In genomic region chr3:50121001-50121400, GRCm38 (mm10) we compare ENCODE assay signal across 16 mouse cellular contexts.
DNase-seq lines count a peak whose midpoint lies in the region; ATAC-seq and TF ChIP-seq lines count a peak whose summit lies in the region.
"Had no signal": no experiment of that assay in that cellular context is flagged by ENCODE, and none has a peak within 500 bp of the region (broad histone marks: within the 10 kb centered on the region; RNA-seq: fewer than 3 reads in every experiment).

No protein-coding gene starts in this region.

- H3K9ac ChIP-seq in hindbrain, postnatal 0 days (replicated peaks; ENCODE audit: low read length) = no peak overlapping the region
- H3K9ac ChIP-seq in hindbrain, embryonic 13.5 days = no peak overlapping the region
- no peak overlapping the region for H3K9ac ChIP-seq in midbrain, embryonic 14.5 days (replicated peaks; ENCODE audit: low read length)
- H3K9ac ChIP-seq in midbrain, embryonic 13.5 days (replicated peaks) = no peak overlapping the region
- no peak overlapping the region for H3K9ac ChIP-seq in stomach, postnatal 0 days (ENCODE audit: low read length)
- H3K9ac ChIP-seq: forebrain, postnatal 0 days; limb, embryonic 15.5 days; lung, embryonic 15.5 days; midbrain, embryonic 12.5 days had no signal

- H3K27me3 ChIP-seq in hindbrain, postnatal 0 days (ENCODE audit: insufficient read depth, low read length) = no peaks in the 10 kb centered on the region
- H3K27me3 ChIP-seq in hindbrain, embryonic 13.5 days = no peaks in the 10 kb centered on the region
- no peaks in the 10 kb centered on the region for H3K27me3 ChIP-seq in midbrain, embryonic 14.5 days (ENCODE audit: control insufficient read depth, insufficient read depth, low read length)
- no peaks in the 10 kb centered on the region for H3K27me3 ChIP-seq in midbrain, embryonic 13.5 days
- H3K27me3 ChIP-seq in Patski = no peaks in the 10 kb centered on the region
- no peaks in the 10 kb centered on the region for H3K27me3 ChIP-seq in stomach, postnatal 0 days (ENCODE audit: control insufficient read depth, insufficient read depth, low read length)
- H3K27me3 ChIP-seq: limb, embryonic 15.5 days; lung, embryonic 15.5 days; midbrain, embryonic 12.5 days had no signal

- H3K36me3 ChIP-seq in hindbrain, postnatal 0 days (ENCODE audit: insufficient read depth, low read length) = no peaks in the 10 kb centered on the region
- no peaks in the 10 kb centered on the region for H3K36me3 ChIP-seq in hindbrain, embryonic 13.5 days
- no peaks in the 10 kb centered on the region for H3K36me3 ChIP-seq in midbrain, embryonic 14.5 days (ENCODE audit: control insufficient read depth, insufficient read depth, low read length)
- H3K36me3 ChIP-seq in midbrain, embryonic 13.5 days = no peaks in the 10 kb centered on the region
- H3K36me3 ChIP-seq in stomach, postnatal 0 days (ENCODE audit: control insufficient read depth, insufficient read depth, low read length) = no peaks in the 10 kb centered on the region
- H3K36me3 ChIP-seq: heart, embryonic 10.5 days; limb, embryonic 15.5 days; lung, embryonic 15.5 days; midbrain, embryonic 12.5 days had no signal

- H3K4me2 ChIP-seq in hindbrain, postnatal 0 days (ENCODE audit: low read depth, low read length) = no peak overlapping the region
- H3K4me2 ChIP-seq in hindbrain, embryonic 13.5 days = no peak overlapping the region
- no peak overlapping the region for H3K4me2 ChIP-seq in midbrain, embryonic 14.5 days (ENCODE audit: low read length)
- no peak overlapping the region for H3K4me2 ChIP-seq in midbrain, embryonic 13.5 days (replicated peaks)
- H3K4me2 ChIP-seq in stomach, postnatal 0 days (replicated peaks; ENCODE audit: low read depth) = no peak overlapping the region
- H3K4me2 ChIP-seq: limb, embryonic 15.5 days; lung, embryonic 15.5 days; midbrain, embryonic 12.5 days had no signal

- DNase-seq in hindbrain, postnatal 0 days (ENCODE audit: low spot score) = no peak
- DNase-seq in midbrain, embryonic 14.5 days = peak; percentile 32
- DNase-seq in Patski (ENCODE audit: low read depth, low spot score) = no peak
- DNase-seq in stomach, postnatal 0 days (ENCODE audit: low spot score) = no peak
- DNase-seq in urinary bladder, postnatal 25 days (ENCODE audit: low spot score) = no peak
- DNase-seq: cerebellum, adult 8-10 months; forebrain, postnatal 0 days; gastrocnemius, postnatal 10 days; kidney, adult 11 months; right cerebral cortex, postnatal 4 days had no signal

- H3K4me1 ChIP-seq in hindbrain, postnatal 0 days (ENCODE audit: insufficient read depth, low read length) = no peaks in the 10 kb centered on the region
- no peaks in the 10 kb centered on the region for H3K4me1 ChIP-seq in hindbrain, embryonic 13.5 days (replicated peaks)
- no peaks in the 10 kb centered on the region for H3K4me1 ChIP-seq in midbrain, embryonic 14.5 days (ENCODE audit: control insufficient read depth, insufficient read depth, low read length)
- no peaks in the 10 kb centered on the region for H3K4me1 ChIP-seq in midbrain, embryonic 13.5 days (replicated peaks)
- H3K4me1 ChIP-seq in stomach, postnatal 0 days (replicated peaks; ENCODE audit: control insufficient read depth, insufficient read depth) = no peaks in the 10 kb centered on the region
- H3K4me1 ChIP-seq: heart, embryonic 10.5 days; limb, embryonic 15.5 days; lung, embryonic 15.5 days; midbrain, embryonic 12.5 days had no signal

- no peak for ATAC-seq in hindbrain, postnatal 0 days
- no peak for ATAC-seq in hindbrain, embryonic 13.5 days (ENCODE audit: low FRiP score)
- no peak for ATAC-seq in midbrain, embryonic 14.5 days (ENCODE audit: low FRiP score, low TSS enrichment)
- no peak for ATAC-seq in midbrain, embryonic 13.5 days
- ATAC-seq in Patski = no peak
- ATAC-seq in stomach, postnatal 0 days (ENCODE audit: low FRiP score, low TSS enrichment) = no peak
- ATAC-seq: forebrain, postnatal 0 days had no signal

- CTCF ChIA-PET in Patski (lab: Charles Lee) = interaction anchor here (0.7 to 2.8 kb wide), 9 partner anchors 10 to 1027 kb away, joined by 3 to 10 read pairs (median 4); no protein-coding TSS in a partner anchor

- POLR2A ChIA-PET in Patski (lab: Charles Lee) = no interaction called here

- peak; percentile 29 for TF ChIP-seq CTCF in hindbrain, postnatal 0 days (IDR thresholded peaks at IDR 0.05; ENCODE audit: low read depth)
- TF ChIP-seq CTCF in Patski (IDR thresholded peaks at IDR 0.05) = peak; percentile 55
- peak; percentile 57 for TF ChIP-seq CTCF in stomach, postnatal 0 days (IDR thresholded peaks at IDR 0.05; ENCODE audit: low read depth)

- in situ Hi-C loops in Patski (cut with MboI; ENCODE audit: low pct_unique_long_range_greater_than_20kb) = loop anchor here (5.0 kb wide), 1 partner anchor 1024 kb away; no protein-coding TSS in a partner anchor

- 63% methylated on average over 1 of the region's 1 CpGs for WGBS in hindbrain, postnatal 0 days
- WGBS in hindbrain, embryonic 13.5 days = 69% methylated on average over 1 of the region's 1 CpGs
- 58% methylated on average over 1 of the region's 1 CpGs for WGBS in midbrain, embryonic 14.5 days
- 74% methylated on average over 1 of the region's 1 CpGs for WGBS in midbrain, embryonic 13.5 days
- 74% methylated on average over 1 of the region's 1 CpGs for WGBS in stomach, postnatal 0 days

- no peak overlapping the region for H3K4me3 ChIP-seq in hindbrain, postnatal 0 days (ENCODE audit: low read length)
- no peak overlapping the region for H3K4me3 ChIP-seq in hindbrain, embryonic 13.5 days
- no peak overlapping the region for H3K4me3 ChIP-seq in midbrain, embryonic 14.5 days (replicated peaks; ENCODE audit: low read depth, low read length)
- H3K4me3 ChIP-seq in midbrain, embryonic 13.5 days (replicated peaks) = no peak overlapping the region
- no peak overlapping the region for H3K4me3 ChIP-seq in stomach, postnatal 0 days (ENCODE audit: low read depth, low read length)
- H3K4me3 ChIP-seq: heart, embryonic 10.5 days; limb, embryonic 15.5 days; lung, embryonic 15.5 days; midbrain, embryonic 12.5 days had no signal

- no peaks in the 10 kb centered on the region for H3K9me3 ChIP-seq in hindbrain, postnatal 0 days (ENCODE audit: low read length)
- H3K9me3 ChIP-seq in hindbrain, embryonic 13.5 days = no peaks in the 10 kb centered on the region
- no peaks in the 10 kb centered on the region for H3K9me3 ChIP-seq in midbrain, embryonic 14.5 days (ENCODE audit: control insufficient read depth, low read length)
- no peaks in the 10 kb centered on the region for H3K9me3 ChIP-seq in midbrain, embryonic 13.5 days
- no peaks in the 10 kb centered on the region for H3K9me3 ChIP-seq in stomach, postnatal 0 days (ENCODE audit: control insufficient read depth, low read length)
- H3K9me3 ChIP-seq: heart, embryonic 10.5 days; limb, embryonic 15.5 days; lung, embryonic 15.5 days; midbrain, embryonic 12.5 days had no signal

- TF ChIP-seq EP300 in stomach, postnatal 0 days (optimal IDR thresholded peaks at IDR 0.05) = no peak

- no peak overlapping the region for H3K27ac ChIP-seq in hindbrain, postnatal 0 days
- no peak overlapping the region for H3K27ac ChIP-seq in hindbrain, embryonic 13.5 days
- H3K27ac ChIP-seq in midbrain, embryonic 14.5 days (replicated peaks; ENCODE audit: low read depth, low read length) = no peak overlapping the region
- no peak overlapping the region for H3K27ac ChIP-seq in midbrain, embryonic 13.5 days
- no peak overlapping the region for H3K27ac ChIP-seq in stomach, postnatal 0 days (replicated peaks)
- H3K27ac ChIP-seq: heart, embryonic 10.5 days; limb, embryonic 15.5 days; lung, embryonic 15.5 days; midbrain, embryonic 12.5 days had no signal
